Mouse (Mus musculus) left cerebral cortex, adult 2 months (tissue): ENCODE measurements around the gene Dock7. TPM values are rescaled to one million over a fixed set of nuclear protein-coding genes. Genes with fewer than 3 reads are reported as not detected.

ENCODE experiments used
- DNase-seq, 2 experiments: peaks; one replicate each; pipeline ENCODE4 v3.0.0; 2021 to 2022; ENCODE audit warnings: low spot score in 2 of 2, mixed read lengths in 1 of 2; ENCODE audit errors: extremely low spot score in 1 of 2
- H3K27ac ChIP-seq: fragments of 200-600 bp; 2 replicates; pipeline ENCODE4 v1.8.1; 2022
- H3K4me3 ChIP-seq: fragments of 200-600 bp; 2 replicates; pipeline ENCODE4 v1.8.1; 2022
- CTCF ChIP-seq: fragments of 200-600 bp; IDR thresholded peaks from 2 replicates; pipeline ENCODE4 v1.8.1; 2022; ENCODE audit warnings: antibody characterized with exemption, mild to moderate bottlenecking, moderate library complexity
- intact Hi-C: fragments of 180-260 bp; cut with DNase I; formaldehyde crosslinking; loops from one replicate; pipeline ENCODE4 v1.15.1; 2025
- long read RNA-seq, 2 experiments: library from polyadenylated mRNA; stranded (forward); transcript quantifications; one replicate each; pipeline ENCODE4 v2.0.0; 2021; ENCODE audit warnings: borderline mapping rate in 2 of 2
- total RNA-seq, 2 experiments: library from RNA; stranded (reverse); gene quantifications; 2 replicates each; pipeline ENCODE4 v1.2.3; 2021

Gene Dock7
- 10 to 100 TPM; 44.9 to 46.1 TPM for total RNA-seq
- long read RNA-seq, experiment 1, full-length matches to known transcripts, result 2 of 7 reads
- long read RNA-seq, experiment 1, partial matches to known transcripts, result 1 of 7 reads
- long read RNA-seq, experiment 1, other reads (novel, unspliced or antisense), result 4 of 7 reads
- long read RNA-seq, experiment 2, full-length matches to known transcripts, result 2 of 4 reads
- long read RNA-seq, experiment 2, partial matches to known transcripts, result 1 of 4 reads
- long read RNA-seq, experiment 2, other reads (novel, unspliced or antisense), result 1 of 4 reads

DNA sequence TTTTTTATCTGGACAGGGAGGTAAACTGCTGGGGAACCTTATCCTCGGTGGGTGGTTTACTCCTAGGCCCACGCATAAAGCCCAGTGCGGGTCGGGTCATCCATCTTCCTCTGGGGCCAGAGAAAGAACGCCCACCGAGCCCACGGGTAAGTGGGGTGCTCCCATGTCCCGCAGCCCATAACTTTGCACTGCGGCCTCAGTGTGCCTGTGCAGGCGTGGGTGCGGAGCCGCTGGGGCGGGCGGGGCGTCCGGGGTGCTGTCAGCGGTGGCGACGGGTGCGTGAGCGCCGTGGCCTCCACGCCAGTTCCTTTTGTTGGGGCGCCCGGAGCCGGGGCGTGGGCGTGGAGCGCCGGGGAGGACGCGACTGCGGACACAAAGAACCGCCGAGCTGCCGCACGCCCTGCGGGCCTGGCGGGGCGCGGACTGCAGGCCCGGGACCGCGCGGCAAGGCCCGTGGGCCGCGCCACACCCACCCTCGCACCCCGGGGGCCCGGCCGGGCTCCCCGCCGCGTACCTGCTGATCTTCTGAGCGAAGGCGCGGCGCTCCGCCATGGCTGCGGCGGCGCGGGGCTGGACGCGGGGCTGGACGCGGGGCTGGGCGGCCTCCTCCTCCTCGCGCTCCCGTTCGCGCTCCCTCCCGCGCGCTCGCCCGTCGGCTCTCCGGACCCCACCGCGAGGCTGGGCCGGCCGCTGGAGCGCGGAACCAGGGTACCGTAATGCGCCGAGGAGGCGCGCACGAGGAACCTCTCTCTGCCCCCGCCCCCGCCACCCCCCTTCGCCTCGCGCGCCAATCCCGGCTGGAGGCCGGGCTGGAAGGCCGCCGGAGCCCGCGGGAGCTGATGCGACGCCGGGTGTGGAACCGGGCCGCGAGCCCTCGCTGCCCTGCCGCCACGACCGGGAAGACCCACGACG is at the start of gene Dock7:
Dock7 (minus strand) TSS at position 705 of the 912 bp plus-strand sequence.
- peak within 1 kb of the TSS; percentile 91 for H3K27ac ChIP-seq
- H3K4me3 ChIP-seq, result peak within 1 kb of the TSS; percentile 81
- intact Hi-C loops, result loop anchor here (2.0 to 5.0 kb wide), 2 partner anchors 62 to 198 kb away; partner anchors contain the start of gene Usp1
- TF ChIP-seq CTCF, result no peak
- DNase-seq, result peak; percentile 82 to 85

DNA sequence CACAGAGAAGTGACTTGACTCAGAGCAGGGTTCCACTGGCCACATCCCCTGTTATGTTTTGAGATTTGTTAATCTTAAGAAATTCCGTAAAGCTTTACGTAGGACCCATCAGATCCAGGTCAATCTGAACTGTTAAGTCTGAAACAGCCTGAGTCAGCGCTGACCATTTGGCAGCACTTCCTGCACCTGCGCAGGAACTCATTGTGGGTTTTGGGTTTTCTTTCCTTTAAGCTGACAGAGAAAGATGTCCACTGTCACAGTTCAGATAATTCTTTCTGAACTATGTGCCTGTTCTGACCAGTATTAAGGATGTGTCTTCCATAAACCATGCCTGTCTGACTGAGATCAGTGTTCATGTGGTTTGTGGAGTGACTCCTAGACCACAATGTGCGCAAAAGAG is 48.2 kb upstream of the Dock7 start:
- no peak for DNase-seq
- H3K27ac ChIP-seq, result no peak overlapping the region
- TF ChIP-seq CTCF, result no peak
- intact Hi-C loops, result no loop called here
- no peak overlapping the region for H3K4me3 ChIP-seq

DNA sequence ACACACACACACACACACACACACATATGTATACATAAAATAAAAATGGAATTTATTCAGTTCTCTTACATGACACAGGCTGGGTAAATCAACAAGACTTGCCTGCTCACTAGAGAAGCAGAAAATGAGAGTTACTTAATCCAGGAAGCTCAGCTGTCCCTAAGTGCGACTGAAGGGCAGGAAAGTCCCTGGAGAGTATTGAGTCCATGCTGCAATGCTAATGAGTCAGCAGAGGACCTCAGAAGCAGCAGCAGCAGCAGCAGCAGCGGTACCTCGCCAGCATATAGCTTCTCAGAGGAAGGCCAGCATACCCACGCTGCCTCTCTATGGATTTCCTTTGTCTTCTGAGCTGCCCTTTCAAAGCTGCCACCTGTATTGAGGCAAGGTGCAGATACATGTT is 42.8 kb upstream of the Dock7 start:
- no peak for DNase-seq
- no peak overlapping the region for H3K27ac ChIP-seq
- no peak overlapping the region for H3K4me3 ChIP-seq
- intact Hi-C loops, result no loop called here
- TF ChIP-seq CTCF, result no peak

DNA sequence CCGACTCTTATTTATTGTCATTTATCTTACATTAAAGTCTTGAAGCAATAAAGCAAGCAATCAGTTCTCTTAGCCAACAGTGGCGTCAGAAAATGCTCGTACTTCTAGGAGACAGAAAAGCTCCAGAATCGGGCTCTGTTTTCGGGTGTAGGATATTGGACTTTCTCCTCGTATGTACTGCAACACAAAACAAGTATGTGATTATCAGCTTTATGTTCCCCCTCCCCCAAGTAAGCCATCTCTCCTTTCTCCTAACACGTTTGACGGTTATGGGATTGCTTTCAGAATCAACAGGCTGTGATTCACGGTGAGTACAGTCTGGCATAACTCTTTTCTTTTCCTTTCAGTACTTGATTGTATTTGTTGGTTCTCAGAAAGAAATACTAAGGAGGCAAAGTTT is 42.3 kb upstream of the Dock7 start:
- Histone ChIP-seq H3K27ac (no peak overlapping the region), H3K4me3 (no peak overlapping the region)
- no peak for DNase-seq
- no peak for TF ChIP-seq CTCF
- intact Hi-C loops, result no loop called here

DNA sequence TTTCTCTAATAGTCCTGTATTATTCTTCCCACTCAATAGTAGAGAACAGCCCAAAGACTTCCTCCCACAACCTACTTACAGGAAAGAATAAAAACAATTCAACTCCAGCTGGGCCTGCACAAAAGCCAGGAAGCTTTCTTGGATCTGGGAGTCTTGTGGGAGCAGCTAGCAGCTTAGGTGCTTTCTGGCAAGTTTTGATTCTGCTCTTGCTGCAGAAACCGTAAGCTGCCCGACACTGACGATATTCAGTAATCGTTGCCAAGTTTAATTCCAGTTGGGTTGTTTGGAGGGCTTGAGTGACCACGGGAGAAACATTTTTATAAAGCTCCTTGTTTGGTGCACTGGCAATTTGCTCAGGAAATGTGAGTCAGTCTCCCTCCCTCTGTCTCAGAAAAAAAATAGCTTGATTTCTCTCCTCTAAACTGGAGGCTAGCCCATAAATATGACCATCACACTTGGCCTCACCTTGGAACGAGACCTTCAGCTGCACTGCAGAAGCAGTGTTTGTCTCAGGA is 40.8 kb upstream of the Dock7 start:
- DNase-seq, result peak; percentile 14 to 16
- no peak for TF ChIP-seq CTCF
- intact Hi-C loops, result no loop called here
- H3K4me3 ChIP-seq, result no peak overlapping the region
- no peak overlapping the region for H3K27ac ChIP-seq

DNA sequence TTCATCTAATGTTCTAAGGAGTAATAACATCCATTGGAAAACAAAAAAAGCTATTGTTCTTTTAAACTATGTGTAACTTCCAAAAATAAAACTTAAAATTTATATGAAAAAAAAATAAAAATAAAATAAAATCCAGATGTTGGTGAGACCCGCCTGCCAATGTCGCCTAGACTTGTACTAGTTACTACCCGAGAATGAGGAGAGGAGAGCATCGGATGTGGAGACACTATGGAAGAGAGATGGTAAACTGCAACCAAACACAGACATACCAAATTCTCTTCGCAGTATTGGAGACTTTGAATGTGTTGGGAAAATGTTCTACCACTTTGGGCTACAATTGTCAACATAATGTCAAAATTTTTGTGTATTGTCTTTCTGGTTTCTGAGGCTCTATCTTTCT is 40.2 kb upstream of the Dock7 start:
- intact Hi-C loops, result no loop called here
- Histone ChIP-seq H3K27ac (no peak overlapping the region), H3K4me3 (no peak overlapping the region)
- no peak for TF ChIP-seq CTCF
- no peak for DNase-seq

DNA sequence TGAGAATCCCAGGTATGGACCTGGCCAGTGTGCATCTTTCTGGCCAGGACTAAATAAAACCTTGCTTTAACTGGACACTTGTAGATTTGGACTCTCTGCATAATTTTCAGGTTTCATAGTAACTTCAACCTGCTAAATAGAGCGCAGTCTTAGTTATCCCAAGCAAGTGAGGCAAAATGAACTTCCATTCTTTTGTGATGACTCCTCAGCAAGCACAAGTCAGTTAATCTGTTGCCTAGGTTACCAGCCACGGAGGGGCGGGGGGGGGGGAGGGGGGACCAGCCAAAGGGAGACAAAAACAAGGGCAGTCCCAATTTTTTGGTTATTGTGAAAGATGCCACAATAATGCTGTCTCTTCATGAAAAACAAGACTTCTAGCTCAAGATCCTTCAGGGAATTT is 39.7 kb upstream of the Dock7 start:
- intact Hi-C loops, result no loop called here
- Histone ChIP-seq H3K27ac (no peak overlapping the region), H3K4me3 (no peak overlapping the region)
- no peak for TF ChIP-seq CTCF
- DNase-seq, result no peak

DNA sequence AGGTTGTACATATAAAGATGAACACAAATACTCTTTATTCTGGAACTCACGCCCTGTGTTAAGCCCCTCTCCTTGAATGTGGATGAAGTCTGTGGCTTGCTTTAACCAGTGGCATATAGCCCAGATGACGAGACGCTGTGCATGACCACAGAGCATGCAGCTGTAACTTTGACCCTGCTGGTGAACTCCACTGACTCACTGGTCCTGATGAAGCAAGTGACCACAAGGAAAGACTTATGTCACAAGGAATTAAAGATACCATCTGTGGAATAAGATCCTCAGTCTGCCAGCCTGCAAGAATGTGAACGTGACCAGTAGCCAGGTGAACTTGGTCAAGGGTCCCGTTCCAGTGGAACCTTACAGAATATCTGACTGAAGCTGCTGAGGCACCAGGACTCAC is 37.8 kb upstream of the Dock7 start:
- Histone ChIP-seq H3K27ac (no peak overlapping the region), H3K4me3 (no peak overlapping the region)
- no peak for TF ChIP-seq CTCF
- intact Hi-C loops, result no loop called here
- DNase-seq, result no peak

DNA sequence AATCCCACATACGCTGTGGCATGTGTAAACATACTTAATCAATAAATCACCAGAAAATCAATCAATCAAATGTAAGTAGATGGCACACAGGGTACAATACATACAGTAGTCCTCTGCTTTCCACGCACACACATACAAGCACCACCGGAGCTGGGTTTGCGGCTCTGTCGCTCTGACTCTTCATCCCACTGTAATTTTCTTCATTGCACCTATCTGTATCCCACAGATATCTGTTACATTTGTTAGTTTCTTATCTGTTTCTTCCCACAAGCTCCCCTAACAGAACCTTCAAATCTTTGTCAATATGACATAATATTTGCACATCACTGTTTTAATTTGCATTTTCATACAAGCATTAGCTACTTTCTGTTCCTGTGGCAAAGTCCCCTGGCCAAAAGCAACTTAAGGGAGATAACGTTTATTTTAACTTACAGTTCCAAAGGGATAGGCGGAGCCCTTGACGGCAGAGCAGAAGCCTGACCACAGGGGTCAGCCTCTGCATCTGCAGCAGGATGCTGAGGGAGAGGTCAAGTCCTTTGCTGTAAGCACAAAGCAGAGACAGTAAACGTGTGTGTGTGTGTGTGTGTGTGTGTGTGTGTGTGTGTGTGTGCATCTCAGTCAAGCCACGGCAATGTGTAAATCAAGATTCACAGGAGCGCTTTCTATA is 36.1 kb upstream of the Dock7 start:
- Histone ChIP-seq H3K27ac (no peak overlapping the region), H3K4me3 (no peak overlapping the region)
- TF ChIP-seq CTCF, result no peak
- intact Hi-C loops, result no loop called here
- no peak for DNase-seq

DNA sequence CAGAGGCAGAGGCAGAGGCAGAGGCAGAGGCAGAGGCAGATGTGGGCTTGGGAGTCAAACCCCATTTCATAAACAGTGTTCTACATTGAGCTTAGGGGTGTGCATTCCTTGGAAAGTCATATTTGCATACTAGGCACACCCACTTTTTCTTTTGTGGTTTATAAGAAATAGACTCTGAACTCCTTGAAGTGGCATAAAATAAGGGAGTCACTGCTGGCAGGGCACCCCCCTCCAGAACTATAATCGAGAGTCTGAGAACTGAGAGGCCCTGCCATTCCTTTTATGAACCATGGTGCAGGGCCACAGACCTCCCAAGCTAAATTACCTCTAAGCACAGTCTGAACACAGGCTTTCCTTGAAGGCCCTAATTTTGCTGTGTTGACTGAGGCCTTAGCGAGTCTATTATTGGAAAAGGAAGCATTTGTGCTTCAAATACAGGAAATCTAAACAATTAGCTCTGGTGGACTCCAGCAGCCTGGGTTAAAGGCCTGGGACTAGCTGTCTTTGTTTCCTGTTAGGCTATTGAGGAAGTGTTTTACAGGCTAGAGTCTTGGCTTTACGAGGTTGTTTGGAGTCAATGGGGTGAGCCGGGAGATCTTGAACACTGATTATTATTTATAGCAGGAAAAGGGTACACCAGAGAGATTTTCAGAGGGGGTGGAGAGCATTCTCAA is 31.3 kb upstream of the Dock7 start:
- Histone ChIP-seq H3K4me3 (no peak overlapping the region), H3K27ac (no peak overlapping the region)
- no peak for DNase-seq
- intact Hi-C loops, result no loop called here
- TF ChIP-seq CTCF, result no peak

DNA sequence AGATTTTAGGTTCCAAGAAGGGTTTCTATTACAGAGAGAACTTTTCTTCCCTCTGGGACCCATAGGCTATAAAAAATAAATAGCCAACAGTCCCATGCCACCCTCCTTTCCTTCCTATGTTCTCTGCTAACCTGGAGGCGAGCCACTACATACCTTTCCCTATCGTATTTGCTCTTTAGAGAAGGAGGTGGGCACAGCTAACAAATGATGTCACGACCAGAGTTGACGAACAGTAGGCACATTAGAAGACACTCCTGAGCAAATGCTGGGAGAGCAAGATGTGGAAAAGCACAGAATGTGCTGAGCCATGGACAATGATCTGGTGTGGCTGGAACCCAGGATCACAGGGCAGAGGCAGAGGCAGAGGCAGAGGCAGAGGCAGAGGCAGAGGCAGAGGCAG is 30.7 kb upstream of the Dock7 start:
- no peak for TF ChIP-seq CTCF
- Histone ChIP-seq H3K4me3 (no peak overlapping the region), H3K27ac (no peak overlapping the region)
- no peak for DNase-seq
- intact Hi-C loops, result no loop called here
